Mouse (Mus musculus) heart, embryonic 12.5 days (tissue): ENCODE data around the gene Iglon5. TPM values are rescaled to one million over a fixed set of nuclear protein-coding genes. Genes with fewer than 3 reads are reported as not detected.
A peak's percentile ranks its signal among the peaks of the same experiment; 100 is the strongest.

Source experiments
- ATAC-seq: fragments of 200-750 bp; cut with Nextera tagmentation; 2 replicates; pipeline ENCODE4 v1.8.0; 2017; ENCODE audit warnings: moderate TSS enrichment, moderate library complexity; ENCODE audit not compliant: insufficient number of reproducible peaks, low FRiP score
- H3K27ac ChIP-seq: fragments of 300-500 bp; sonication (generic); 2 replicates; pipeline ENCODE4 v1.5.1; 2016; ENCODE audit warnings: mild to moderate bottlenecking, moderate library complexity; ENCODE audit not compliant: poor library complexity, severe bottlenecking
- H3K27me3 ChIP-seq: fragments of 300-500 bp; sonication (generic); replicated peaks from 2 replicates; pipeline ENCODE4 v1.6.1; 2016; ENCODE audit warnings: mild to moderate bottlenecking, moderate library complexity
- H3K36me3 ChIP-seq: fragments of 300-500 bp; sonication (generic); 2 replicates; pipeline ENCODE4 v1.6.1; 2016; ENCODE audit warnings: mild to moderate bottlenecking, moderate library complexity
- H3K4me1 ChIP-seq: fragments of 300-500 bp; sonication (generic); replicated peaks from 2 replicates; pipeline ENCODE4 v1.6.1; 2016; ENCODE audit warnings: mild to moderate bottlenecking
- H3K4me2 ChIP-seq: fragments of 300-500 bp; sonication (generic); 2 replicates; pipeline ENCODE4 v1.6.1; 2016; ENCODE audit warnings: mild to moderate bottlenecking, moderate library complexity
- H3K4me3 ChIP-seq: fragments of 300-500 bp; sonication (generic); 2 replicates; pipeline ENCODE4 v1.5.1; 2016; ENCODE audit warnings: mild to moderate bottlenecking
- H3K9ac ChIP-seq: fragments of 300-500 bp; sonication (generic); 2 replicates; pipeline ENCODE4 v1.6.1; 2016; ENCODE audit warnings: mild to moderate bottlenecking, moderate library complexity
- H3K9me3 ChIP-seq: fragments of 300-500 bp; sonication (generic); replicated peaks from 2 replicates; pipeline ENCODE4 v1.6.1; 2016; ENCODE audit warnings: mild to moderate bottlenecking, moderate library complexity
- WGBS: fragments of 180-500 bp; shearing (Covaris S2); methylation state at CpG from one replicate; pipeline ENCODE4 v1.1.7; 2016; 5-methylcytosine and 5-hydroxymethylcytosine counted together
- polyA plus RNA-seq: library from polyadenylated mRNA; unstranded; fragments of >200 nt; fragmentation: Nextera tagmentation; extraction: Ambion mirVana; gene quantifications from 2 replicates; pipeline ENCODE4 v1.2.1, GENCODE M21; 2016

Iglon5 gene
- polyA plus RNA-seq, 1 experiment from 2014 or later = 0.10 TPM

GRCm38 (mm10) chr7:43443917-43444293, 46.0 kb downstream of the Iglon5 start, which contains the start of the genes Etfb and Gm45233:
Etfb (plus strand) TSS chr7:43444083.
Gm45233 (plus strand) TSS chr7:43444128.
- H3K4me3 ChIP-seq = peak within 1 kb of the TSS; percentile 66
- peak within 1 kb of the TSS; percentile 98 for H3K27ac ChIP-seq
- H3K9me3 ChIP-seq = no peaks in the 10 kb centered on the region
- ATAC-seq = peak; percentile 97
- peak within 1 kb of the TSS; percentile 78 for H3K9ac ChIP-seq
- H3K4me1 ChIP-seq = peaks cover 47% of the 10 kb centered on the region
- H3K4me2 ChIP-seq = peak within 1 kb of the TSS; percentile 74
- WGBS = under 1% methylated on average over 27 of the region's 27 CpGs
- no peaks in the 10 kb centered on the region; the same call in 1 of the 2 replicates for H3K27me3 ChIP-seq
- H3K36me3 ChIP-seq = no peaks in the 10 kb centered on the region

- Histone ChIP-seq H3K36me3 (no peaks in the 10 kb centered on the region), H3K4me2 (peak overlapping the region; percentile 74), H3K4me1 (peaks cover 41% of the 10 kb centered on the region), H3K9me3 (no peaks in the 10 kb centered on the region), H3K27me3 (no peaks in the 10 kb centered on the region; the same call in 1 of the 2 replicates), H3K4me3 (peak overlapping the region; percentile 66), H3K27ac (peak overlapping the region; percentile 98), H3K9ac (peak overlapping the region; percentile 70)
- 2% methylated on average over 36 of the region's 36 CpGs for WGBS
- peak; percentile 92 for ATAC-seq
Measured at GRCm38 (mm10) chr7:43443126-43443916, 46.6 kb downstream of the Iglon5 start.

GRCm38 (mm10) chr7:43442684-43443083, 47.2 kb downstream of the Iglon5 start:
- Histone ChIP-seq H3K27ac (peak overlapping the region; percentile 98), H3K4me3 (peak overlapping the region; percentile 66), H3K9ac (peak overlapping the region; percentile 70), H3K4me2 (peak overlapping the region; percentile 74), H3K27me3 (no peaks in the 10 kb centered on the region; the same call in 1 of the 2 replicates), H3K36me3 (no peaks in the 10 kb centered on the region), H3K4me1 (peaks cover 35% of the 10 kb centered on the region), H3K9me3 (no peaks in the 10 kb centered on the region)
- ATAC-seq = no peak
- 17% methylated on average over 9 of the region's 9 CpGs for WGBS

GRCm38 (mm10) chr7:43441071-43441470, 48.8 kb downstream of the Iglon5 start:
- Histone ChIP-seq H3K36me3 (no peaks in the 10 kb centered on the region), H3K4me1 (peaks cover 24% of the 10 kb centered on the region), H3K27me3 (no peaks in the 10 kb centered on the region; the same call in 1 of the 2 replicates), H3K4me2 (no peak overlapping the region), H3K9ac (no peak overlapping the region), H3K4me3 (no peak overlapping the region), H3K27ac (no peak overlapping the region), H3K9me3 (no peaks in the 10 kb centered on the region)
- ATAC-seq = no peak
- WGBS = 77% methylated on average over 3 of the region's 3 CpGs

- no peak for ATAC-seq
- Histone ChIP-seq H3K27me3 (no peaks in the 10 kb centered on the region; the same call in 1 of the 2 replicates), H3K9me3 (no peaks in the 10 kb centered on the region), H3K4me2 (no peak within 1 kb of the TSS), H3K4me3 (no peak within 1 kb of the TSS), H3K4me1 (peaks cover 18% of the 10 kb centered on the region), H3K36me3 (no peaks in the 10 kb centered on the region), H3K27ac (no peak within 1 kb of the TSS), H3K9ac (no peak within 1 kb of the TSS)
- 77% methylated on average over 6 of the region's 6 CpGs for WGBS
Measured at GRCm38 (mm10) chr7:43440482-43440881, 49.4 kb downstream of the Iglon5 start, which contains the start of gene Cldnd2. Cldnd2 (plus strand) TSS chr7:43440782.

- Histone ChIP-seq H3K9ac (no peak overlapping the region), H3K4me3 (no peak overlapping the region), H3K27ac (no peak overlapping the region), H3K4me1 (peaks cover 6% of the 10 kb centered on the region; the same call in 1 of the 2 replicates), H3K36me3 (no peaks in the 10 kb centered on the region), H3K9me3 (no peaks in the 10 kb centered on the region), H3K27me3 (no peaks in the 10 kb centered on the region; the same call in 1 of the 2 replicates), H3K4me2 (no peak overlapping the region)
- no peak for ATAC-seq
- 76% methylated on average over 4 of the region's 4 CpGs for WGBS
Measured at GRCm38 (mm10) chr7:43438611-43439010, 51.3 kb downstream of the Iglon5 start.

GRCm38 (mm10) chr7:43436341-43437255, 53.3 kb downstream of the Iglon5 start, which contains the start of gene Nkg7:
Nkg7 (plus strand) TSS chr7:43437073.
- no peak within 1 kb of the TSS for H3K4me2 ChIP-seq
- H3K4me3 ChIP-seq = no peak within 1 kb of the TSS
- H3K27me3 ChIP-seq = no peaks in the 10 kb centered on the region; the same call in 1 of the 2 replicates
- H3K27ac ChIP-seq = no peak within 1 kb of the TSS
- no peaks in the 10 kb centered on the region for H3K36me3 ChIP-seq
- H3K4me1 ChIP-seq = no peaks in the 10 kb centered on the region
- WGBS = 63% methylated on average over 10 of the region's 10 CpGs
- ATAC-seq = no peak
- H3K9me3 ChIP-seq = no peaks in the 10 kb centered on the region
- no peak within 1 kb of the TSS for H3K9ac ChIP-seq

- no peaks in the 10 kb centered on the region for H3K9me3 ChIP-seq
- 83% methylated on average over 5 of the region's 5 CpGs for WGBS
- H3K27ac ChIP-seq = no peak overlapping the region
- no peak overlapping the region for H3K4me2 ChIP-seq
- no peaks in the 10 kb centered on the region for H3K36me3 ChIP-seq
- no peak for ATAC-seq
- H3K27me3 ChIP-seq = no peaks in the 10 kb centered on the region
- H3K4me3 ChIP-seq = no peak overlapping the region
- no peaks in the 10 kb centered on the region for H3K4me1 ChIP-seq
- H3K9ac ChIP-seq = no peak overlapping the region
Measured at GRCm38 (mm10) chr7:43434676-43435075, 55.2 kb downstream of the Iglon5 start.

- WGBS = 61% methylated on average over 4 of the region's 4 CpGs
Measured at GRCm38 (mm10) chr7:43432891-43433290, 57.0 kb downstream of the Iglon5 start.

GRCm38 (mm10) chr7:43429500-43429899, 60.4 kb downstream of the Iglon5 start:
- Histone ChIP-seq H3K27me3 (no peaks in the 10 kb centered on the region), H3K36me3 (no peaks in the 10 kb centered on the region), H3K4me2 (no peak overlapping the region), H3K9me3 (no peaks in the 10 kb centered on the region), H3K4me3 (no peak overlapping the region), H3K9ac (no peak overlapping the region), H3K4me1 (no peaks in the 10 kb centered on the region), H3K27ac (no peak overlapping the region)
- 34% methylated on average over 4 of the region's 4 CpGs for WGBS
- ATAC-seq = no peak

More at GRCm38 (mm10) chr7:43432891-43433290, 57.0 kb downstream of the Iglon5 start:
- Histone ChIP-seq H3K4me3 (no peak overlapping the region), H3K9ac (no peak overlapping the region), H3K27ac (no peak overlapping the region), H3K27me3 (no peaks in the 10 kb centered on the region), H3K4me2 (no peak overlapping the region), H3K9me3 (no peaks in the 10 kb centered on the region), H3K4me1 (no peaks in the 10 kb centered on the region), H3K36me3 (no peaks in the 10 kb centered on the region)
- ATAC-seq = no peak

- Histone ChIP-seq H3K9ac (no peak within 1 kb of the TSS), H3K27ac (no peak within 1 kb of the TSS), H3K4me3 (no peak within 1 kb of the TSS), H3K9me3 (no peaks in the 10 kb centered on the region), H3K27me3 (no peaks in the 10 kb centered on the region), H3K36me3 (no peaks in the 10 kb centered on the region), H3K4me1 (no peaks in the 10 kb centered on the region), H3K4me2 (no peak within 1 kb of the TSS)
- WGBS = 77% methylated on average over 8 of the region's 8 CpGs
- ATAC-seq = no peak
Measured at GRCm38 (mm10) chr7:43427406-43427805, 62.5 kb downstream of the Iglon5 start, which contains the start of gene Lim2. Lim2 (plus strand) TSS chr7:43427670.
